Mouse (Mus musculus): ENCODE data around the gene Tnfrsf19. TPM values are rescaled to one million over a fixed set of nuclear protein-coding genes. Genes with fewer than 3 reads are reported as not detected.

The Tnfrsf19 gene
- polyA plus RNA-seq, 1 experiment from 2014 or later: 13.8 TPM

DNA sequence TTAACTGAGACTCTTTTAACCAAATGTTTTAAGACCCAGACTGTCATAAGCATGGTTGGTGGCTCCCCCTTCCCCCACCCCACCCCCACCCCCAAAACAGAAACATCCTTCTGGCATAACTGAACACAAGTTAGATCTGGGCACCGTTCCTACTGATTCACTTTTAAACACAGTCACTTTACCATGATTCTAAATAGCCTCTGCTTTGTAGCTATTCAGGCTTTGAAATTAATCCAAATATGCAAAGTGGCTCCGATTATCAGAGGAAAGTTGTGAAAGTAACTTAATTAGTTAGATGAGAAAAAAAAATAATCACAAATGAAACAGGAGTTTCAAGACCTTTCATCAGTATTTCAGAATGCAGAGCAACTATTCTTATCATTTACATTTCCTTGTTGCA is 2.0 kb downstream of the Tnfrsf19 start:
- H3K4me1 ChIP-seq (replicated peaks; ENCODE audit: insufficient read depth, low read length): peaks cover 16% of the 10 kb centered on the region

DNA sequence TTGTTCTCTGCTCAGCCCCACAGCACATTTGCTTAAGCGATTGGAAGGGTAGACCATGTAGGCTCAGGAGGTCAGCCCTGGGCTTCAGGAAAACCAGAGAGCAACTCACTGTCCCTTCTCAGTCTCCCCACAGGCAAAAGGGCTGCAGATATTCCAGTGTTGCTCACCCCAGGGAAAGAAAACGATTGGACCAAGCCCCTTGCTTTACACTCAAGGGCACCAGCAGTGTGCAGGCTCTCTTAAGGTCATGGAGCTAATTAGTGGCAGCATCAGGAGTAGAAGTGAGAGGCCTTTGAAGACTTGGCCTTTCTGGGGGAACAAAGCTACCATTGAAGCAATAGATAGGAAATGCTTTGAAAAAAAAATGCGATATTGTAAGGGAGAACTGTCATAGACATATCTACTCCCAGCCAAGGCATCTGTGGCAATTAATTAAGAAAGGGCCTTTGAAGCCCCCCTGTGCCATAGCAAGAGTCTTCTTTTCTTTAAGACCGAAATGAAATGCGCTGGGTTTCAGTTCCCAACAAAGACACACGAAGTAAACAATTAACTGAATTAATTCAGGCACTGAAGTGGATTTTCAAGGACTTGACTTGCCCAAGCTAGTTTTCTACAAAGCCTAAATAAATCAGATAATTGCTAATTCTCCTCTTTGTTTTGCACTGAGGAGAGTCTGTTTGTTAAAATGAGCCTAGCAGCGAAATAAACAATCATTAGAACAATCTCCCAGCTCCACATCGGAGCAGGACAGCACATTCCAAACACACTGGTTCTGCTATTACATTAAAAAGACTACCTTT is 2.6 kb downstream of the Tnfrsf19 start:
- H3K4me1 ChIP-seq (replicated peaks; ENCODE audit: insufficient read depth, low read length): peaks cover 16% of the 10 kb centered on the region
- DNase-seq (ENCODE audit: low spot score) (no peak), ATAC-seq (replicated peaks; ENCODE audit: low FRiP score, low read depth) (no peak)
- H3K9ac ChIP-seq (ENCODE audit: low read depth, low read length): no peak overlapping the region
- H3K4me2 ChIP-seq (ENCODE audit: low read length): peak overlapping the region; percentile 87
- WGBS: 34% methylated on average over 8 of the region's 8 CpGs
- no peaks in the 10 kb centered on the region for H3K9me3 ChIP-seq (replicated peaks; ENCODE audit: low read length)
- 0 out of 2 replicates have a peak overlapping the region, but pooled peaks have one; percentile 31 for H3K27ac ChIP-seq
- peak overlapping the region; percentile 11; the same call in 1 of the 2 replicates for H3K4me3 ChIP-seq (replicated peaks; ENCODE audit: low read depth, low read length)
- TF ChIP-seq CTCF (IDR thresholded peaks at IDR 0.05; ENCODE audit: low read depth): no peak
- H3K36me3 ChIP-seq (ENCODE audit: insufficient read depth, low read length): no peaks in the 10 kb centered on the region
- H3K27me3 ChIP-seq (ENCODE audit: insufficient read depth, low read length): no peaks in the 10 kb centered on the region

More for the DNA sequence above, 2.0 kb downstream of the Tnfrsf19 start:
- DNase-seq (ENCODE audit: low spot score): no peak
- H3K4me3 ChIP-seq (replicated peaks; ENCODE audit: low read depth, low read length): peak overlapping the region; percentile 11; the same call in 1 of the 2 replicates
- ATAC-seq (replicated peaks; ENCODE audit: low FRiP score, low read depth): no peak
- H3K4me2 ChIP-seq (ENCODE audit: low read length): peak overlapping the region; percentile 87
- no peaks in the 10 kb centered on the region for H3K9me3 ChIP-seq (replicated peaks; ENCODE audit: low read length)
- no peaks in the 10 kb centered on the region for H3K27me3 ChIP-seq (ENCODE audit: insufficient read depth, low read length)
- no peak overlapping the region for H3K9ac ChIP-seq (ENCODE audit: low read depth, low read length)
- H3K36me3 ChIP-seq (ENCODE audit: insufficient read depth, low read length): no peaks in the 10 kb centered on the region
- 44% methylated on average over 2 of the region's 2 CpGs for WGBS
- no peak for TF ChIP-seq CTCF (IDR thresholded peaks at IDR 0.05; ENCODE audit: low read depth)
- H3K27ac ChIP-seq: no peak overlapping the region

DNA sequence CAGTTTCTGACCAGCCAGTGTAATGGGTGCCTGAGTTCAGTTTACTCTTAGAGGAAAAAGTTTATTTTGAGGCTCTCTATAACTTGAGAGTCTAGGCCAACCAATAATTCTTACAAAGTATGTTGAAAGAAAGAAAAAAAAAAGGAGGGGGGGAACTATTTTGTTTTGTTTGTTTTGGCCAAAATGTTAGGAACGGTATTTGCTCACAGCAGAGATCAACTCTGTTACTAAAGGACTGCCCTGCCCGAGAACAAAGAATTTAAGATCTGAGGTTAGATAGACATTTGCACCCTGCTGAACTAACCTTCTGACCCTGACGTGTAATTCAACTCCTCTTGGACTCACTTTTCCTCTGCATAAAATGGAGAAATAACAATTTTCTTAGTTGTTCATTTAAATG is 4.0 kb downstream of the Tnfrsf19 start:
- no peak overlapping the region for H3K4me3 ChIP-seq (replicated peaks; ENCODE audit: low read depth, low read length)
- H3K27ac ChIP-seq: no peak overlapping the region
- 44% methylated on average over 3 of the region's 3 CpGs for WGBS
- no peak for ATAC-seq (replicated peaks; ENCODE audit: low FRiP score, low read depth)
- H3K9me3 ChIP-seq (replicated peaks; ENCODE audit: low read length): no peaks in the 10 kb centered on the region
- H3K36me3 ChIP-seq (ENCODE audit: insufficient read depth, low read length): no peaks in the 10 kb centered on the region
- DNase-seq (ENCODE audit: low spot score): peak; percentile 58
- no peak for TF ChIP-seq CTCF (IDR thresholded peaks at IDR 0.05; ENCODE audit: low read depth)
- H3K4me2 ChIP-seq (ENCODE audit: low read length): no peak overlapping the region
- no peaks in the 10 kb centered on the region for H3K27me3 ChIP-seq (ENCODE audit: insufficient read depth, low read length)
- H3K9ac ChIP-seq (ENCODE audit: low read depth, low read length): no peak overlapping the region
- peaks cover 19% of the 10 kb centered on the region for H3K4me1 ChIP-seq (replicated peaks; ENCODE audit: insufficient read depth, low read length)

DNA sequence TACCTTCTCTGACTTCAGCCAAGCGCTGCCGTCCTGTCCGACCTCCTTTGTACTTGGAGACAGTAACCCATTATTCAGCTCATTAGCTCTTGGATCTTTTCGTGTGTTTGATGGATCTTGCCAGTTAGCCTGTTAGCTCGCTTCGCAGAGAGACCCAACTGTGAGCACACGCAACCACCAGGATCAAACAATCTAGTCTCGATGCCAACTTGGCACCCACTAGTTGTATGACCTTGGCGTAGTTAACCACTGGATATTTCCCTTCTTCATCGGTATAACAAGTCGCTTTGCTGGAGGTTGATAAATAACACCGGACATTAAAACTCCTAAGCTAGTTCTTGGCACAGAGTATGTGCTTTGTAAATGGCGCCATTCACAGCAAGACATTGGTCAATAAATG is 6.1 kb downstream of the Tnfrsf19 start:
- no peaks in the 10 kb centered on the region for H3K27me3 ChIP-seq (ENCODE audit: insufficient read depth, low read length)
- H3K27ac ChIP-seq: no peak overlapping the region
- no peak overlapping the region for H3K4me3 ChIP-seq (replicated peaks; ENCODE audit: low read depth, low read length)
- no peaks in the 10 kb centered on the region for H3K36me3 ChIP-seq (ENCODE audit: insufficient read depth, low read length)
- ATAC-seq (replicated peaks; ENCODE audit: low FRiP score, low read depth): no peak
- TF ChIP-seq CTCF (IDR thresholded peaks at IDR 0.05; ENCODE audit: low read depth): no peak
- H3K4me1 ChIP-seq (replicated peaks; ENCODE audit: insufficient read depth, low read length): 0 out of 2 replicates have a peak, but pooled peaks cover 11% of the 10 kb centered on the region
- H3K4me2 ChIP-seq (ENCODE audit: low read length): no peak overlapping the region
- no peaks in the 10 kb centered on the region for H3K9me3 ChIP-seq (replicated peaks; ENCODE audit: low read length)
- 68% methylated on average over 13 of the region's 13 CpGs for WGBS
- no peak overlapping the region for H3K9ac ChIP-seq (ENCODE audit: low read depth, low read length)
- no peak for DNase-seq (ENCODE audit: low spot score)

DNA sequence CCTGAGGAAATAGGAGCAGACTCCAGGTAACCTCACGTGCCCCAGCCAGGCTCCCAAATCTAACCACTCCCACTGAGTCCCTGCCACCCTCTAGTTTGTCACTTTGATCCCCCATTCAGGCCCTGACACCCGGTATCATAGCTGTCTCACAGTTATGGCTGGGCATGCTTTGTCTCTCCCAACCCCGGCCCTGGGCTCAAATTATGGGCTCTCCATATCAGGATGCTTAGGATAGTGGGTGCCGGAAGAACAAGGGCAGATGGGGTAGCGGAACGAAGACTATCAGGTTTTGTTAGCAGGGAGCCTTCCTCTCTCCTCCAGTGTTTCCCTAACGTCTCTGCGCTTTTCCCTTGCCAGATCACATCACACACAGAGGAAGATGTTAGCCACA is 8.2 kb downstream of the Tnfrsf19 start:
- peak overlapping the region; percentile 100 for H3K4me2 ChIP-seq (ENCODE audit: low read length)
- no peaks in the 10 kb centered on the region for H3K27me3 ChIP-seq (ENCODE audit: insufficient read depth, low read length)
- 0 out of 2 replicates have a peak, but pooled peaks cover 7% of the 10 kb centered on the region for H3K4me1 ChIP-seq (replicated peaks; ENCODE audit: insufficient read depth, low read length)
- peak overlapping the region; percentile 50 for H3K4me3 ChIP-seq (replicated peaks; ENCODE audit: low read depth, low read length)
- 0 out of 2 replicates have a peak, but pooled peaks have one; percentile 33 for ATAC-seq (replicated peaks; ENCODE audit: low FRiP score, low read depth)
- 30% methylated on average over 8 of the region's 8 CpGs for WGBS
- no peak for TF ChIP-seq CTCF (IDR thresholded peaks at IDR 0.05; ENCODE audit: low read depth)
- no peaks in the 10 kb centered on the region for H3K9me3 ChIP-seq (replicated peaks; ENCODE audit: low read length)
- H3K36me3 ChIP-seq (ENCODE audit: insufficient read depth, low read length): no peaks in the 10 kb centered on the region
- no peak overlapping the region for H3K9ac ChIP-seq (ENCODE audit: low read depth, low read length)
- no peak for DNase-seq (ENCODE audit: low spot score)
- H3K27ac ChIP-seq: no peak overlapping the region

DNA sequence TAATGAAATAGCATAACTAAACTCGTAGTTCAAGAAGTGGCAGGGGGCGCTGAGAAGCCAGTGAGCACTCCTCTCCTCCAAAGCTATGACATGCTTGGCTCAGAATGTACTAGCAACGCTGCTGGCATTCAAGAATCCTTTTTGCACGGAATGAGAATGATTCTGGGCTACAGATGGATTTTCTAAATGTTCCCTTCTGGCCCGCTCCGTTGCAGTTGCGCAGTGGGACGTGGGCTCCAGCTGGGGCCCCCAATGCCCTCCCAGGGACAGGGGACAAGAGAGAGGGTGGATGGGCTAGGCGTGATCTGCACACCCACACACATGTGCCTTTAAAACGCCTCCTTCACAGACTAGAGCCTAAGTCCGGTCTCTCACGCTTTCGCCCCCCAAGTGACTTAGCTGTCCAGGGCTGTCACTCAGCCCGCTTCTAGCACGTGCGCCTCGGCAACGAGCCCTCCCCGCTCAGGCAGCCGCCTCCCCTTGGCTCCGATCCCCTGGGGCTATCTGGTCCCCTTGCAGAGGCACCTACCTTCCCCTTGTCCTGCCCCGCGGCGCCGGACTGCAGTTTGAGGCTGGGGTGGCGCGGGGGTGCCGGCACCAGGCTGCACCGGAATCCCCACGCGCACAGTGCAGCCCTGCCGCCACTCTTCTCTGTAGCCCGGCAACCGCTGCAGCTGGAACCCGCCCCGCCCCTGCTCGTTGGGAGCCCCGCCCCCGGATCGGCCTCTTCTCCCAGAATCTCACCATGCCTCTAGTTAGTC is 8.8 kb downstream of the Tnfrsf19 start:
- H3K9ac ChIP-seq (ENCODE audit: low read depth, low read length): peak overlapping the region; percentile 38
- ATAC-seq (replicated peaks; ENCODE audit: low FRiP score, low read depth) (peak; percentile 89), DNase-seq (ENCODE audit: low spot score) (peak; percentile 80)
- peak overlapping the region; percentile 100 for H3K4me2 ChIP-seq (ENCODE audit: low read length)
- 1% methylated on average over 40 of the region's 40 CpGs for WGBS
- peak overlapping the region; percentile 50 for H3K4me3 ChIP-seq (replicated peaks; ENCODE audit: low read depth, low read length)
- H3K4me1 ChIP-seq (replicated peaks; ENCODE audit: insufficient read depth, low read length): 0 out of 2 replicates have a peak, but pooled peaks cover 7% of the 10 kb centered on the region
- H3K9me3 ChIP-seq (replicated peaks; ENCODE audit: low read length): no peaks in the 10 kb centered on the region
- H3K27me3 ChIP-seq (ENCODE audit: insufficient read depth, low read length): no peaks in the 10 kb centered on the region
- no peak overlapping the region for H3K27ac ChIP-seq
- no peaks in the 10 kb centered on the region for H3K36me3 ChIP-seq (ENCODE audit: insufficient read depth, low read length)
- peak; percentile 30; the same call in 1 of the 2 replicates for TF ChIP-seq CTCF (IDR thresholded peaks at IDR 0.05; ENCODE audit: low read depth)

All from kidney, postnatal 0 days (tissue).